Mouse (Mus musculus) kidney, adult 11 months (tissue): Measurements from ENCODE around the gene A930004D18Rik.

ENCODE experiments used
- DNase-seq: peaks from one replicate; pipeline ENCODE4 v3.0.0; 2022

A930004D18Rik gene

DNA sequence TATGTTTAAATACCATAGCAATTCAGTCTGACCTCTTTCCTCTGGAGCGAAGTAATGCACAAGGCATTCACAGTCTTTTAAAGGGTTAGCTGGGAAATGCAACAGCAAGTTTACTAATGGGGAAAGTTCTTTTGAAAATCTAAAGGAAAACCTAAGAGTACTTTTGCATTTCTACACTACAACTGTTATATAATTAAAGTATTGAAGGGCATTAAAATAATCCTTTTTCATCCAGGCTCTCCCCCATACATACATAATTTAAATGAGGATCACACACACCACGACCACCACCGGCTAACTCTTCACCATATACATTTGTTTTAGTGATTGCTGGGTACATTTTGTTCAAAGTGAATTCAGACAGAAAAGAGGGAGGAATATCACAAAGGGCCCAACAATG lies 15.0 kb upstream of the A930004D18Rik start:
- DNase-seq, result no peak

- DNase-seq, result no peak
These were observed 14.3 kb upstream of the A930004D18Rik start for GRCm38 (mm10) chr2:18051831-18052170.

DNA sequence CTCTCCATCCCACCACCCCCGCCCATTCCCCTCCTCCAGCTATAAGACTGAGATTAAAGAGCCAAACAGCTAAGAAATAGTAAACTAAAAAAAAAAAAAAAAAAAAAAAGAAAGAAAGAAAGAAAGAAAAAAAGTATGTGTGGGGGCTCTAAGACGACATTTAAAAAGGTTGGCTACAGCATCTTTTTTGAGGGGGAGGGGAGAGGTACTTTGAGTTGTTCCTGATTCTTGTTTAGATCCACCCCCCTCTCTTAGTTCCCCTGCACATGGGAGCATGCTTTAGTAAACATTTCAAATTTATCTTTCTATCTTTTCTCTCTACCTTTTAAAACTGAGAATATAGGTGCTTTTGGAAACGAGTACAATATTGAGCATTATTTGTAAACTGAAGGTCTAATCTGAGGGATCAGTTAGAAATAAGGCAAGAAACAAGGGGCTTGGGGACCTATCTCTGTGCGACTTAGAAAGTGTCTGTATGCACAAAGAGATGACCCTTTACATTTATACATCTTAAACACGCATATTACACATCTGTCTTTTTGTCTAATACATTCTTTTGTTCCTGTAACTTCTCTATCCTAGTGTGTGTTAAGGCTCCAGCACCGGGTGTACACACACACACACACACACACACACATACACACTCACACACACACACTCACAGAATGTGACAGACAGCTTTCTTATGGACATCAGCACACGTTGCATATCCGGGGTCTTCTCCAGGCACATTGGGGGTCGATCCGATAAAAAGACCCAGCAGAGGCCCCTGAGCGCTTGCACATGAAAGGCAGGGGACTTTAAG lies 13.7 kb upstream of the A930004D18Rik start:
- no peak for DNase-seq

- no peak for DNase-seq
These were observed 13.0 kb upstream of the A930004D18Rik start for GRCm38 (mm10) chr2:18050541-18050985.

DNA sequence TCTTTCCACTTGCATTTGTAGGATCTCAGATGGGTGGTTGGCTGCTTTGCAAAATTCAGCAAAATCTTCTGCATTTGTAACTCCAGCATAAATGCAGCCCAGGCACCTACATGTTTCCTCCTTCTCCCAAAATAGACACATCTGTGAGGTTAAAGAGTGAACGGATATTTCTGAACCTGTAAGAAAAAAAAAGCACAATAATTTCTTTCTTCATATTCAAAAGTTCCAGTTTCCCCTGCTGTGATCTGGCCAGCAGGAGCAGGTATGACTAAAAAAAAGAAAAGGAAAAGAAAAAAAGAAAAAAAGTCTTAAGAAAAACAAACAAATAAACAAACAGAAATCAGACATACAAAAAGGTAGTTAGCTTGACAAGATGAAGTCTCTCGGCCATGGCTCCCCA lies 12.5 kb upstream of the A930004D18Rik start:
- no peak for DNase-seq

DNA sequence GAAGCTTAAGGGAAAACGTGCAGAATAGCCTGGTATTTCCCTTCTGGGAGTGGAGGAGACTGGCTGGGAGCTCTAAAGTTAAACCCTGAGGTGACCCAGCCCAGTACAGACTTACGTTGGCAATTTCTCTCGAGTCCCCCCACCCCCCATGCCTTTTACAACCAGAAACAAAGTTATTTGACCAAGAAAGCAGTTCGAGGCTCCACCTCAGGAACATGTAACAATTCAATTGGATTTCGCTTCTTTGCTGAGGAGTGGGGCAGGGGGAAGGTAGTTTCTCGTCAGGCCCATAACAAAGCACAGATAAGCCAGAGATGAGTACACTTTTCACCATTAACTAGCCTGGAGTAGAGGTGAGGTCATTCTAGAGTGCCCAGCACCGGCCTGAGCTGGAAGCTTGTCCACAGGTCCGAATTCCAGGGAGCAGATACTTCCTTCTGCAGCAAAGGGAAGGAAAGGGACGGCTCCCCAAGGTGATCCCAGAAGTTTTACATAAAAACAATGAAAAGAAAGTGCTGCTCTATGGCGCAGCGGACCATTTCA lies 11.8 kb upstream of the A930004D18Rik start:
- DNase-seq, result peak; percentile 77

GRCm38 (mm10) chr2:18048453-18049075 lies 11.0 kb upstream of the A930004D18Rik start, which contains the start of gene Skida1:
Skida1 (minus strand) TSS chr2:18049051.
- DNase-seq, result no peak

GRCm38 (mm10) chr2:18047646-18048452 lies 10.3 kb upstream of the A930004D18Rik start:
- DNase-seq, result peak; percentile 70

GRCm38 (mm10) chr2:18046758-18047645 lies 9.5 kb upstream of the A930004D18Rik start:
- peak; percentile 64 for DNase-seq

DNA sequence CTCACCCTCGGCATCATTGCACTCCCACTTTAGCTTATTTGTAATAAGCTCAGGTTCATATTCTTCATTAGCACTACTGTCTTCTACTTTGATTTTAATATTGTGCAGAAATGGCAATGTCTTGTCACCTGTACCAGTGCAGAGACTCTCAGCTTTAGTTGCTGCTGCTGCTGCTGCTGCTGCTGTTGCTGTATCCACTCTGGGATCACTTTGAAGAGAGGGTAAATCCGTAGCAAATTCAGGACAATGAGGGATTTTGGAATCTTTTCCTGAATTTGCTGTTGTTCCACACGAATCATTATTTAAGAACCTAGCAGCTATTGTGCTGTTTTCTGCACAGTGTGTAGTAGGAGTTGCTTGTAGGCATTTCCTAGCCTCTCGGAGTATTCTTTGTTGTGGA lies 8.6 kb upstream of the A930004D18Rik start:
- DNase-seq, result no peak

DNA sequence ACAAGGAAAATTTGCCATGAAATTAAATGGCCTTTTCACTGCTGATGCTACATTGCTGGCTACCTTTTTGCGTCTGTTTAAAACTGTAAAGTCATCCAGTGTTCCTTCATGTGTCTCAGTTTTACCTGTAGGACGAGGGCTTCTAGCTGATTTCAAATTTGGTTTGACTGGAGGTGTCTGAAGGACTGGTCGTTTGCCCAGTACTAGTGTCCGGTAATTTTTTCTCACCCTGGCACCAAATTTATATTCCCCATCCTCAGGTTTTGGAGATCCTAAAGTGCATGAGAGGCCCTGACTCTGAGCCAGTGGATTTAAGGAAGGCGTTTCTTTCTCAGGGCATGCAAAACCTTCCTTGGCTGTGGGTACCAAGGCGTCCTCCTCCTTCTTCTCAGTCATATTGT lies 8.2 kb upstream of the A930004D18Rik start:
- DNase-seq, result no peak

GRCm38 (mm10) chr2:18045143-18045780 lies 7.7 kb upstream of the A930004D18Rik start:
- DNase-seq, result no peak

GRCm38 (mm10) chr2:18041199-18041885 lies 3.8 kb upstream of the A930004D18Rik start:
- DNase-seq, result peak; percentile 49

- DNase-seq, result no peak
These were observed 3.0 kb upstream of the A930004D18Rik start for GRCm38 (mm10) chr2:18040347-18041160.

GRCm38 (mm10) chr2:18039566-18040290 lies 2.2 kb upstream of the A930004D18Rik start:
- DNase-seq, result no peak

DNA sequence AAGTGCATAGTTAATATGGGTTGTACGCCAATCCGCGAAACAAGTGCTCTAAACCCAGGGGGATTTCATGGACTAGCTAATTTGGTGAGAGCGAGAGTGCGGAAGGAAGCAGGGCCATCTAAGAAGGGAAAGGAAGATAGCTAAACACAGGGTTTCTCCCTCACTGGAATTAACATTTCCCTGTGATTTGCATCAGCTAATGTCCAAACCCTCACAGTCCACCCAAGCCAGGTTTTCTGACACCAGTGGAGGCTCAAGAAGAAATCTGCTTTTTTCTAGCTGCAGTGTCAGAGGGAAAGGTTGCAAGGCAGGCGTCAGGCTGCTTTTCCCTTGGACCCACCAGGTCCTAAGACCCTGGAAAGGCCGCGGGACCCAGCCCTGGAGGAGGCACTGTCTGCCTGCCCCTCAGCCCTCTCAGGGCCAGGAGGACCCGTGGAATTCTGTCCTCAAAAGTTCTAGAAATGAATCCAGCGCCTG lies 1.4 kb upstream of the A930004D18Rik start:
- no peak for DNase-seq

DNA sequence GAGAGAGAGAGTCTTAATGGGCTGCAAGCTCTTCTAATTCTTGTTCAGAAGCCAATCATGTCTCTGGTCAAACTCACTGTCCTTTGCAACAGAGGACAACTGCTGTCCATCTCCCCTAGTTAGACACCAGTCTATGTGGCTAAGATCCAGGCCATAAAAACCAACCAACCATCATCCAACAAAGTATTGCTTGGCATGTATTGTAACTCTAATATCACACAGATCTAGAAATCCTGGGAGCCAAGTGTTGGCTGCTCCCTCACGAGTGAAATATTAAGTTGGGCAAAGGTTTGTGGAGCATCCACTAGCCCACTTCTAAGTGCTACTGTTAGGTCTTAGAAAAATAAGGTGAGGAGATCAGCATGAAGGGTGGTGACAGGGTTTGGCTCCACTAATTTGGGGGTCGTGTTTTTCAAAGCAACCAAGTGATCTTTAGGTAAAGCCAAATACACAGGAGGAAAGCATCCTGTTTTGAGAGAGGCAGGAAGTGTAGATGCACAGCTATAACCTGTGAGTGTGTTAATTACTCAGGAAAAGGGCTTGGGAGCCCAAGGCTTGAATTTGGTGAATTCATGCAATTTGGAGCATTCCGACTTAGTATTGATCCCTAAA lies 710 bp upstream of the A930004D18Rik start:
- DNase-seq, result peak; percentile 59

DNA sequence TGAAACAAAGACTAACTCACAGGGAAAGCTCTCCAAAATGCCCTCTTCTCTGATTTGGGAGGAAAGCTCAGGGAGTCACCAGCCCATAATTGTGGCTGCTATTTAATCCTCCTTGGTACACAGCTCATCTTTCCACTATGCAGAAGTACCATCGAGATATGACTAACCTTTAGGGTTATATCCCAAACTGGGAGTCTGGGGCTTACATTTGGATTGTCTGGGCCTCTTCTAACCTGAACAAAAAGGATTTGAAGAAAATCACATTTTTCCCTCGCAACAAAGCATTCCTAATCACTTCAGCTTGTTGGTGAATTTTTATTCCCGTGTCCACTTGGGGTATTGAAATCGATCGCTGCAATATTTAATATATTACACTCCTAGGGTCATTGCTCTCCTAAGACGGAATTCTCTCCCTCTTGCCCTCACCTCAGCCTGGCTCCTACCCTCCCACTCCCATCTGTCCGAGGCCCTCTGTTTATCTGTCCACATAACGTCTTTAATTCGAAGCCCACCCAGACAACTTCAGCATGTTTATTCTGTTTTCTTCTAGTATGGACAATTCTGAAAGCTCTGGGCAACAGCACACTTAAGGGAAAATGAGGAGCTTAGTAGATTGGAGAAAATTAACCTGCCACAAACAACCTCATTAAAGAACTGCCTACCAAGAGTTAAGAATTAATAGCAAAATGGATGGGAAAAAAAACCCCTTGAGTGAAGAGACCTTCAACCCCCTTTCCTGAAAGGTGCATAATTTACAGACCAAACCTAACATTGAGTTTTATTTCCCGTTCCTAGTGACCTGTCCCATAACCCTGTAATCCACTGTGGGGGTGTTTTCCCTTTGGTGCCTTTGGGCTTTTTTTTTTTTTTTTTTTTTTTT lies 2.9 kb downstream of the A930004D18Rik start:
- DNase-seq, result no peak
